Mouse (Mus musculus) forebrain, embryonic 15.5 days (tissue): ENCODE measurements around the gene Nek3. TPM values are rescaled to one million over a fixed set of nuclear protein-coding genes. Genes with fewer than 3 reads are reported as not detected.

Source experiments
- polyA plus RNA-seq: library from polyadenylated mRNA; unstranded; fragments of >200 nt; fragmentation: Nextera tagmentation; extraction: Ambion mirVana; gene quantifications from 2 replicates; pipeline ENCODE4 v1.2.1, GENCODE M21; 2015

Gene Nek3
- polyA plus RNA-seq, 1 experiment from 2014 or later: 7.6 TPM

Other genes with a start within 250 kb of the Nek3 start
- gene Defb15, start 233.7 kb downstream of the Nek3 start, polyA plus RNA-seq: not detected in 2 replicates
- gene Defb35, start 228.1 kb downstream of the Nek3 start, polyA plus RNA-seq: not detected in 2 replicates
- gene Defb13, start 219.7 kb downstream of the Nek3 start, polyA plus RNA-seq: not detected in 2 replicates
- gene Fam90a1a, start 207.7 kb downstream of the Nek3 start, polyA plus RNA-seq: not detected in 2 replicates
- gene Ccdc70, start 196.7 kb downstream of the Nek3 start, polyA plus RNA-seq: not detected in 2 replicates
- 1.3 and 1.7 TPM in 2 replicates for gene Atp7b, start 106.1 kb downstream of the Nek3 start, polyA plus RNA-seq
- gene Alg11, start 105.7 kb downstream of the Nek3 start, polyA plus RNA-seq: 29.9 and 31.2 TPM in 2 replicates
- 0.52 and 1.1 TPM in 2 replicates for gene Nek5, start 41.4 kb downstream of the Nek3 start, polyA plus RNA-seq
- 28.4 and 28.7 TPM in 2 replicates for gene Ckap2, start 19.4 kb upstream of the Nek3 start, polyA plus RNA-seq
- 41.4 TPM in 2 replicates for gene Vps36, start 26.4 kb upstream of the Nek3 start, polyA plus RNA-seq
- 6.2 and 7.5 TPM in 2 replicates for gene Thsd1, start 60.9 kb upstream of the Nek3 start, polyA plus RNA-seq
- not detected in 2 replicates for gene Tpte, start 117.0 kb upstream of the Nek3 start, polyA plus RNA-seq
- 8.9 and 9.1 TPM in 2 replicates for gene Slc25a15, start 232.2 kb upstream of the Nek3 start, polyA plus RNA-seq
- gene Mrps31, start 244.9 kb upstream of the Nek3 start, polyA plus RNA-seq: 32.8 and 33.9 TPM in 2 replicates